Mouse (Mus musculus) hindbrain, embryonic 10.5 days (tissue): ENCODE results near the gene Cracr2b. TPM values are rescaled to one million over a fixed set of nuclear protein-coding genes. Genes with fewer than 3 reads are reported as not detected.

Source experiments
- DNase-seq: peaks from one replicate; pipeline ENCODE4 v3.0.0-alpha.2; 2017; ENCODE audit warnings: low spot score
- H3K27ac ChIP-seq: fragments of 300-500 bp; sonication (generic); 2 replicates; pipeline ENCODE4 v1.5.1; 2016; ENCODE audit warnings: mild to moderate bottlenecking, moderate library complexity
- H3K27me3 ChIP-seq: fragments of 300-500 bp; sonication (generic); 2 replicates; pipeline ENCODE4 v1.6.1; 2016; ENCODE audit warnings: mild to moderate bottlenecking; ENCODE audit not compliant: poor library complexity, insufficient read depth, severe bottlenecking
- H3K36me3 ChIP-seq: fragments of 300-500 bp; sonication (generic); 2 replicates; pipeline ENCODE4 v1.6.1; 2016; ENCODE audit warnings: mild to moderate bottlenecking, moderate library complexity
- H3K4me1 ChIP-seq: fragments of 300-500 bp; sonication (generic); replicated peaks from 2 replicates; pipeline ENCODE4 v1.6.1; 2016; ENCODE audit warnings: mild to moderate bottlenecking
- H3K4me3 ChIP-seq: fragments of 300-500 bp; sonication (generic); 2 replicates; pipeline ENCODE4 v1.5.1; 2016; ENCODE audit warnings: mild to moderate bottlenecking, moderate library complexity
- H3K9me3 ChIP-seq: fragments of 300-500 bp; sonication (generic); 2 replicates; pipeline ENCODE4 v1.6.1; 2016; ENCODE audit warnings: mild to moderate bottlenecking, moderate library complexity
- WGBS: fragments of 180-500 bp; shearing (Covaris S2); methylation state at CpG from one replicate; pipeline ENCODE4 v1.1.7; 2016; 5-methylcytosine and 5-hydroxymethylcytosine counted together
- polyA plus RNA-seq: library from polyadenylated mRNA; unstranded; fragments of >200 nt; fragmentation: Nextera tagmentation; extraction: Ambion mirVana; gene quantifications from 2 replicates; pipeline ENCODE4 v1.2.1, GENCODE M21; 2016

Cracr2b gene
- polyA plus RNA-seq = 8.1 and 9.1 TPM in 2 replicates

DNA sequence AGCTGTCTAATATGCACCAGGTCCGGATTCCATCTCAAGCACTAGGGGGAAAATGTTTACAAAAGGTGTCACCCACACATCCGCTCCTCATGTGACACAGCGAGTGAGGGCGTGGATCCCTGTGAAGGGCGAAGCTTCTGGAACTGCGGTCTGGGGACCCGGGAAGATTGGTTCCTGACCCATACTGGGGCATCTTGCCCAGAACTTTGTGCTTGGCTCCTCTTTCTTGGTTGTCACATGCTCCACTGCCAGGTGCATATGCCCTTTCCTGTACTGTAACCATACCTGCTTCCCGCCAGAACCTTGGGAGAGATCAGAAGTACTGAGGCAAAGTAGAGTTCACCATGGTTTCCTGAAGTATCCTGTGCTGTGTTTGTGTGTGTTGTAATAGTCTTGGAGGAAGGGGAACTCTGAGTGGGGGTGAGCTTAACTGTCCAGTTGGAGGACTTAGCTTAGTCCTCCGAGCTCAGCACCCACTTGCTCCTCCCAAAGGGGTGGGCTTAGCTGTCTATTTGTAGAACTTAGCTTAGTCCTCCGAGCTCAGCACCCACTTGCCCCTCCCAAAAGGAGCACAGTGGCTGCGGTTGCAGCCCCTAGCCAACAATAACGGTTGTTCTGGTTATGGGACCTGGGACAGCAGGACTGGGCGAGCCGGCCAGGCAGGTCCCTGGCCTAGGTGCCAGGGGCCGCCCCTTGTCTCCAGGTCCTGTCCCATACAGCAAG lies at the start of gene Cracr2b:
Gene Cracr2b (plus strand): TSS at position 704 of the 723 bp plus-strand sequence.
- DNase-seq = no peak
- peaks cover 90% of the 10 kb centered on the region for H3K27me3 ChIP-seq
- WGBS = 73% methylated on average over 15 of the region's 15 CpGs
- peak within 1 kb of the TSS; percentile 54 for H3K4me3 ChIP-seq
- no peaks in the 10 kb centered on the region for H3K9me3 ChIP-seq
- peaks cover 21% of the 10 kb centered on the region for H3K36me3 ChIP-seq
- peak within 1 kb of the TSS; percentile 75 for H3K27ac ChIP-seq
- peaks cover 64% of the 10 kb centered on the region for H3K4me1 ChIP-seq

DNA sequence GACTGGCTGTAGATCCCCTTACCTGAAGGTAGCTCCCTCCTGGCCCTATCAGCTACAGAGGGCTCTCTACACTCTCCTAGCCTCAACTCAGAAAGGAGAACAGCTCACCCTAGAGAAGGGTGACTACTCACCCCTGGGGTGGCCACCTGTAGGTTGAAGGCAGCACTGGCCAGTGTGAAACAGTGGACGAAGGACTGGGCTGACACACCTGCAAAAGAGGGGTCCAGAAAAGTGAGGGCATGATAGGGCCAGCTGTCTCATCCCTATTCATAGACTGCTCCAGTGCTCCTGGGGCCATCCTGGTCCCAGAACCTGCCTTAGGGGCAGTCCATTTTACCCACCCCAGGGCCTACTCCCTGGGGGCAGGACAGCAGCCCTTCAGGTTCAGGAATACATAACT lies 49.2 kb upstream of the Cracr2b start:
- H3K27ac ChIP-seq = no peak overlapping the region
- peaks cover 38% of the 10 kb centered on the region for H3K36me3 ChIP-seq
- 0 out of 2 replicates have a peak, but pooled peaks cover 2% of the 10 kb centered on the region for H3K9me3 ChIP-seq
- H3K4me1 ChIP-seq = peaks cover 30% of the 10 kb centered on the region
- H3K4me3 ChIP-seq = no peak overlapping the region
- no peak for DNase-seq
- H3K27me3 ChIP-seq = no peaks in the 10 kb centered on the region
- 100% methylated on average over 1 of the region's 1 CpGs for WGBS

DNA sequence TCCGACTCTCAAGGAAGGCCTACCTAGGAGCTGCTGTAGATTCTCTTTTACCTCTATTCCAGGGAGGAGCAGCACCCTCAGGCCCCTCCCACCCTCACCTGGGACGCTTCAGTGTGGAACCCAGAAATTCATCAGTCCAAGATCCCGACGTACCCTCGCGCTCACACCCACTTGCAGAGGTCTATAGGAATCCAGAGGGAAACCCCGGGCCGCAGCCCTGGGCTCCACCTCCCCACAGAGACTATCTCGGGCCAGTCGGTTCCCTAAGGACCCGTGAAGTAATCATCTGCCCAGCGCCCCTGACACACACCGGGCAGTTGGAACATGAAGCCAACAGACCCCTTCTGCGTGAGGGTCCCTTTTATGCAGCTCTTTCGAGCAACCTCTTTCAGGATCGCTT lies 47.6 kb upstream of the Cracr2b start:
- H3K36me3 ChIP-seq = peaks cover 26% of the 10 kb centered on the region
- peak overlapping the region; percentile 69 for H3K4me3 ChIP-seq
- no peaks in the 10 kb centered on the region for H3K27me3 ChIP-seq
- no peak for DNase-seq
- no peaks in the 10 kb centered on the region for H3K9me3 ChIP-seq
- H3K27ac ChIP-seq = peak overlapping the region; percentile 93
- 4% methylated on average over 16 of the region's 16 CpGs for WGBS
- peaks cover 30% of the 10 kb centered on the region for H3K4me1 ChIP-seq

DNA sequence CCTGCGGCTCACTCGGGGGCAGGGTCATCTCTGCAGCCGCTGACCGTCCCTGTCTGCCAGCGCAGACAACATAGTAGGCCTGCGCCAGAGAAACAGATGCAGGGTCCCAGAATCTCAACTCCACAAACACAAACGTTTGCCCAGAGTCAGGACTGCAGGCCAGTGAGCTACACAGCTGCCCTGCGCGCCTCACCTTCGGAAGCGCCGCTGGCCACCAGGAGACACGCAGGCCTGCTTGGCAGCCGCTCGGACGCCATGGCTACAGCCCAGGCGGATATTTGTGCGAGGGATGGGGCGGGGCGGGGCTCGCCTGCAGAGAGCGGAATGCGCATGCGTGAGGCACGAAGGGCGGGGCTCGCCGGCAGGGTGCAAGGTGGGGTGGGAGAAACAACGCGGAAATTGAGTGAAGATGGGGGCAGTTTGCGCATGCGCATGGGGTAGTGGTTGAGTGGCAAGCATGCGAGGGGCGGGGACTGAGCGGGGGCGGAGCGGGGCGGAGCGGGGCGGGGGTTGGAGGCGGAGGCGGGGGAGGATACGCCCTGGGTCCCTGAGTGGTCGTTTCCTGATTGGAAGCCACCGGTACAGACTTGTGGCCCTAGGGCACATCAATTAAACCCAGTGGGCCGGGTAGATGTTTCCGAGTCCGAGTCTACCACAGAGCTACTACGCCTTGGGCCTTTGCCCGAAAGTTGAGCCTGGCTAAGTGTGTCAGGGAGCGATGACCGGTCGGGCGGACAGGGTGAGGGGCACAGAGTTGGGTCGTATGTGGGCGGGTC lies 46.9 kb upstream of the Cracr2b start, which contains the start of gene Gatd1:
Gene Gatd1 (minus strand): TSS at position 328 of the 776 bp plus-strand sequence.
- H3K27me3 ChIP-seq = no peaks in the 10 kb centered on the region
- H3K27ac ChIP-seq = peak within 1 kb of the TSS; percentile 93
- peak; percentile 100 for DNase-seq
- WGBS = under 1% methylated on average over 56 of the region's 56 CpGs
- no peaks in the 10 kb centered on the region for H3K9me3 ChIP-seq
- H3K4me3 ChIP-seq = peak within 1 kb of the TSS; percentile 69
- H3K4me1 ChIP-seq = peaks cover 28% of the 10 kb centered on the region
- peaks cover 20% of the 10 kb centered on the region for H3K36me3 ChIP-seq

DNA sequence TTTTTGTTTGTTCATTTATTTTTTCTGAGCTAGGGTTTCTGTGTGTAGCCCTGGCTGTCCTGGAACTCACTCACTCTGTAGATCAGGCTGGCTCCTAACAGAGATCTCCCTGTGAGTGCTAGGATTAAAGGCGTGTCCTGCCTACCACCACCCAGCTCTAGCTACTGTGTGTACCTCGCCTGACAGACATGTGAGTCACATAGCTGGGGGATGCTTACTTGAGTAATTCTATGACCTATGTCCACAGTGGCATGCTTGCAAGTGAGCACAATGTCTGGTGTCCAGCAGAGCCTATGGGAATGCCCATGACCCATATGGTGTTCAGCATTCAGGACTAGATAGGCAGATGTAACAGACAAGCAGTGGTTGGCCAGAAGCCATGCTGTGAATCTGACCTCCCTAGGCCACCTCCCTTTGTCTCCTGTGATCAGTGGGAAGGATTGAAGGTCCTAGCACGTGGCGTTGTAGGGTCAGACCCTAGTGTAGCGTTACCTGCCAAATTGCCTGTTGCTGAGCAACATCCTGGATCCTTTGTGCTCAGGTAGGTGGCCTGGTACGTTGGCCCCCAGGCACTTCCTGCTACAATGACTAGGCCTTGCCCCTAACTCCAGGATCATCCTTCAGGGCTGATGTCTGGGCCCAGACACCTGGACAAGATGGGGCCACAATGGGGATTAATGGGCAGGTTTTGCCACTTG lies 44.6 kb upstream of the Cracr2b start:
- no peaks in the 10 kb centered on the region for H3K27me3 ChIP-seq
- DNase-seq = no peak
- 73% methylated on average over 6 of the region's 6 CpGs for WGBS
- no peak overlapping the region for H3K27ac ChIP-seq
- H3K4me3 ChIP-seq = no peak overlapping the region
- peaks cover 21% of the 10 kb centered on the region for H3K4me1 ChIP-seq
- H3K36me3 ChIP-seq = no peaks in the 10 kb centered on the region
- H3K9me3 ChIP-seq = no peaks in the 10 kb centered on the region

DNA sequence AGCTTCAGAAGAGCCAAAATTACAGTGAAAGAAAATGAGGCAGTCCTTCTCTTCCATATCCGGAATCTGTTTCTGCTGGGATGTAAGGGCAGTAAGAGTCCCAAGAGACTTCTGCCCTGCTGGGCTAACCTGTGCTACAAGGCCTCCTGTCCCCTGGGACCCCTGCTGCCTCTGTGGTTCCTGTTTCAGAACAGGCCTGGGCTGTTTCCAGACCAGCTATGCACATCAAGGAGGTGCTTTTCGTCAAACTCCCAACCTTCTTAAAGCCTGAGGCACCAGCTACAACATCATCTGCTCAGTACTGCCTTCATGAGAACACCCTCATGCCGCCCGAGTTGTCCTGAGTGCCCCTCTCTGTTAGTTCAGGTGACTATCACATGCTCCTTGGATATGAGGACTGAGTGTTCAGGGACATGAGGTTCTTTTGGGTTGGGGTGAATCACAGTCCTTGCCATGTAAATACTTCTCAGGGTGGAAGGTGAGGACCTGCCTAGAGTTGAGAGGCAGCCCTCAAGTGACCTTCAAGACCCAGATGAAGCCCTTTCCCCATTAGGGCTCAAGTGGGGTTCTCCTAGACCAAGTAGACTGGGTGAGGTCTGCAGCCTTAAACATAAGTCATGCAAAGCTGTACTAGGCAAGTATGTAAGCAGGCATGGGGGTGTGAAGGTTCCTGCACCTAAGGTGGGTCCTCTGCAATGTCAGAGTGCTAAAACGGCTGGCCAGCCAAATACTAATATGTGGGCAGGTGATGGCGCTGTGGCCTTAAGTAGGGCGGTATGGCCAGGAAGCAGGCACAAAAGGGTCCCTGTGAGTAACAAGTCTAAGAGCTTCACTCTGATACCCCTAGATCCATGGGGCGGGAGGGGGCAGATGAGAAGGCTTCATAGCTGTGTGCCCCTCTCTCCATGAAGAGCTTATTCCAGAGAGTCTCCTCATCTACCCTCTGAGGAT lies 42.9 kb upstream of the Cracr2b start:
- no peaks in the 10 kb centered on the region for H3K36me3 ChIP-seq
- H3K4me3 ChIP-seq = no peak overlapping the region
- peaks cover 18% of the 10 kb centered on the region for H3K4me1 ChIP-seq
- no peaks in the 10 kb centered on the region for H3K27me3 ChIP-seq
- H3K27ac ChIP-seq = no peak overlapping the region
- DNase-seq = no peak
- no peaks in the 10 kb centered on the region for H3K9me3 ChIP-seq
- 73% methylated on average over 8 of the region's 8 CpGs for WGBS

DNA sequence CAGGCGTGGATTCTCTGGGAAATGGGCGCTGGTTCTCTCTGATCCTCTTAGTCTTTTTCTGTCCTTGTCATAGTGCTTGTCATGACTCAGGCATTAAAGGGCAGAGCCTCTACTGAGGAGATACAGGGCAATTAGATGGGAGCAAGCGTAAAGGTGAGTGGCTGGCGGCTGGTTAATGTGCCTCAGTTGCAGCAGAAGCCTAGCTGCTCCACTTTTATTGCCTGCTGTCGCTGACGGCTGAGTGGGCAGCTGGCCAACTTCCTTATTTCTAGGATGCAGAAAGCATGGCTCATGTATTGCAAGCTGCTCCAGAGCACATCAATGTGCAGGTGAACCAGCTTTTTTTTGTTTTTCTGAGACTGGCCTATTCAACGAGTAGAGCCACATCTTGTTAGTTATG lies 41.9 kb upstream of the Cracr2b start:
- no peaks in the 10 kb centered on the region for H3K27me3 ChIP-seq
- no peaks in the 10 kb centered on the region for H3K9me3 ChIP-seq
- H3K4me1 ChIP-seq = peaks cover 9% of the 10 kb centered on the region
- 87% methylated on average over 7 of the region's 7 CpGs for WGBS
- no peak overlapping the region for H3K4me3 ChIP-seq
- H3K27ac ChIP-seq = no peak overlapping the region
- H3K36me3 ChIP-seq = no peaks in the 10 kb centered on the region
- no peak for DNase-seq

DNA sequence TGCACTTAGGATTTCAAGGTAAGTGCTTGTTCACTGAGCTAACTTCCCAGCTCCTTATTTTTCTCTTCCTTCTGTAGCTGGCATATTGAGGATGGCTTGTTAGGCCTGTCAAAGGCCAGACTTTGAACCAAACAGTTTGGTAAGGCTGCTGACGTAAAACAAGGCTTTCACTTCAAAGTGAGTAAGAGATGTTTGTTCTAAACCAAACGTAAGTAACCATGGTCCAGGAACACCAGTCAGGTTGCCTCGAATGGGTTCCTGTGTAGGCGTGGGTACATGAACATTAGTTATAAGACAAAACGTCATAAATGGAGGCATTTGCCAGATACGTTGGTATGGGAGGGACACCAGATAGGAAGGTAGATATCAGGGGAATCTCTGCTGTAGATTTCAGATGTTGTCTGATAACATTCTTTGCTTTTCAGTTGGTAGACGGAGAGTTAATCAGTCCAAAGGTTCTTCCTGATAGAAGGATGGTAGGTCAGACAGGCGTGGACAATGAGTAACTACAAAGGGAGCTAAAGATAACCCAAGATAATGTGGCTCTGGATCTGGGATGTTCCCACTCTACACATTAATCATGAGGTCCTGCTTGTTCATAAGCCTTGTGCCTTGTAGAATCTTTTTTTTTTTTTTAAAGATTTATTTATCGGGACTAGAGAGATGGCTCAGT lies 40.7 kb upstream of the Cracr2b start:
- no peaks in the 10 kb centered on the region for H3K27me3 ChIP-seq
- no peak for DNase-seq
- no peaks in the 10 kb centered on the region for H3K36me3 ChIP-seq
- 88% methylated on average over 9 of the region's 9 CpGs for WGBS
- no peak overlapping the region for H3K27ac ChIP-seq
- no peaks in the 10 kb centered on the region for H3K4me1 ChIP-seq
- no peaks in the 10 kb centered on the region for H3K9me3 ChIP-seq
- H3K4me3 ChIP-seq = no peak overlapping the region

DNA sequence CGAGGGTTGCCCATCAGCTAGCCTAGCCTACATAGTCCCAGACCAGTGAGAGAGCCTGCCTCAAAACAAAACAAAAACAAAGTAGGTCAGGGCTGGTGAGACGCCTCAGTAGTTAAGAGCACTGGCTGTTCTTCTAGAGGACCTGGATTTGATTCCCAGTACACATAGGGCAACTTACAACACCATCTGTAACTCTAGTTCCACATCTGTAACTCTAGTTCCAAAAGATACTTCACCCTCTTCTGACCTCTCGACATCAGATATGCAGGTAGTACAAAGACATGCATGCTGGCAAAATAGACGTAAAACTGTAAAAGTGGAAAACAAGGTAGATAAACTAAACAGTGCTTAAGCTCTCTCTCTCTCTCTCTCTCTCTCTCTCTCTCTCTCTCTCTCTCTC lies 37.1 kb upstream of the Cracr2b start:
- DNase-seq = no peak
- Histone ChIP-seq H3K27me3 (peaks cover 9% of the 10 kb centered on the region; the same call in 1 of the 2 replicates), H3K9me3 (no peaks in the 10 kb centered on the region), H3K36me3 (no peaks in the 10 kb centered on the region), H3K4me3 (no peak overlapping the region), H3K27ac (no peak overlapping the region), H3K4me1 (peaks cover 7% of the 10 kb centered on the region)
- WGBS = 78% methylated on average over 4 of the region's 4 CpGs

DNA sequence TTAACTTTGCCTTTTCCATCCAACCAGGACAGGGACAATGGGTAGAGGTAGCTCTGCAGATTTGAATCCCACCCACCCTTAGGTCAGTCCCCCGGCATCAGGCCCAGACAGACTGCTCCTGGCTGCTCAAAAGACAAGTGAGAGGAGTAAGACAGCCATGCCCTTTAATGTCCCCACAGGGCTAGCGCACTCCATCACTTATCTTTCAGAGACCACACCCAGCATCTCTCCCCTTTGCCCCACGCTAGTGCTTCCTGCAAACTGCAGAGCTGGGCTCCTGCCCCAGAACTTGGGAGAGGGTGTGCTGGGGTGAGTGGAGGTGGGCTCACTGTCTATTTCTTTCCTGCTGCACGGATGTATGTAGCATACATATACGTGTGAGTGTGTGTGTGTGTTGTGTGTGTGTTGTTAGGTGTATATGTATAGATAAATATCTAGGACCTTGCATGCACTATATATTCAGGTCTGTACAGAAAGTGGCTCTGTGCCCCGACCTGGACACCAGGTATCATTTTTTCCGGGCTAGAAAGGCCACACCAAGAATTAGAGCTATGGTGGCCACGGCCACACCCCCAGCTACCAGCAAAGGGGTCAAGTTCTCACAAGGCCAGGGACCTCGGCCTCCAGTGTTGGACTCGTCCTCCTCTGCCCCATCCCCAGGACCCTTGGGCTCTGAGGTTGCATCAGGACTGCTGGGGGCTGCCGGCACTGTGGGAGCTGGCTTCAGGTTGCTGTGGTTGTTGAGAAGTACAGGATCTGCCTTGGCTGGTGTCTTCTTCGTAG lies 33.8 kb upstream of the Cracr2b start:
- no peak for DNase-seq
- Histone ChIP-seq H3K36me3 (peaks cover 19% of the 10 kb centered on the region), H3K9me3 (no peaks in the 10 kb centered on the region), H3K4me3 (no peak overlapping the region), H3K27ac (no peak overlapping the region), H3K27me3 (peaks cover 9% of the 10 kb centered on the region; the same call in 1 of the 2 replicates), H3K4me1 (peaks cover 29% of the 10 kb centered on the region)
- WGBS = 82% methylated on average over 12 of the region's 12 CpGs

DNA sequence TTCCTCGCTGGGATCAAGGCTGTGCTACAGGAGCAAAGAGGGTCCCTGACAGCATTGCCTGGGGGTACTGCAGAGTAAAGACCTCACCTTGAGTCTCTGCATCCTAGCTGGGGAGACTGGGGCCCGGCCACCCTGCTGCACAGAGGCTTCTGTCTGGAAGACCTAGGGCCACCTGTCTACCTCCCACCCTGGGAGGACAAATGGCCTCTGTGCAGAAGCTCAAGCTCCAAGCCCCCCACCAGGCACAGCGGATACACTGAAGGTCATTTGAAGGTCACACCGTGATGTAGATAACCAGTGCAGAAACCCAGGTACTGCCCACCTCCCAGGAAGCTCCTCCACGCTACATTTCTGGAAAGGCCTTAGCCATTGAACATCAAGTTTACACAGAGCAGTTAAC lies 32.2 kb upstream of the Cracr2b start:
- Histone ChIP-seq H3K4me1 (peaks cover 45% of the 10 kb centered on the region), H3K9me3 (no peaks in the 10 kb centered on the region), H3K27ac (peak overlapping the region; percentile 77), H3K4me3 (peak overlapping the region; percentile 54), H3K27me3 (peaks cover 9% of the 10 kb centered on the region; the same call in 1 of the 2 replicates), H3K36me3 (peaks cover 34% of the 10 kb centered on the region)
- DNase-seq = no peak
- 54% methylated on average over 5 of the region's 5 CpGs for WGBS
